Mouse (Mus musculus) ES-Bruce4 (cell line): ENCODE results near the gene Auts2. TPM values are rescaled to one million over a fixed set of nuclear protein-coding genes. Genes with fewer than 3 reads are reported as not detected.

ENCODE experiments used
- H3K27ac ChIP-seq: 2 replicates; pipeline ENCODE4 v1.5.1; 2012; ENCODE audit warnings: low read length, inconsistent platforms; ENCODE audit not compliant: insufficient read depth
- H3K27me3 ChIP-seq: 2 replicates; pipeline ENCODE4 v1.6.1; 2012; ENCODE audit warnings: mild to moderate bottlenecking, low read length, inconsistent platforms; ENCODE audit not compliant: control insufficient read depth, poor library complexity, insufficient read depth, severe bottlenecking
- H3K36me3 ChIP-seq: 2 replicates; pipeline ENCODE4 v1.6.1; 2012; ENCODE audit warnings: inconsistent platforms, mild to moderate bottlenecking, low read length, moderate library complexity; ENCODE audit not compliant: control insufficient read depth, poor library complexity, insufficient read depth, severe bottlenecking
- H3K4me1 ChIP-seq: one replicate; pipeline ENCODE4 v1.8.1; 2011; ENCODE audit warnings: low read length; ENCODE audit not compliant: control insufficient read depth, insufficient read depth
- H3K4me3 ChIP-seq: 2 replicates; pipeline ENCODE4 v1.5.1; 2011; ENCODE audit warnings: low read depth, mild to moderate bottlenecking, low read length
- H3K9ac ChIP-seq: 2 replicates; pipeline ENCODE4 v1.6.1; 2012; ENCODE audit warnings: low read depth, mild to moderate bottlenecking, inconsistent platforms; ENCODE audit not compliant: poor library complexity, severe bottlenecking
- H3K9me3 ChIP-seq: replicated peaks from 2 replicates; pipeline ENCODE4 v1.6.1; 2012; ENCODE audit warnings: mild to moderate bottlenecking, low read length, inconsistent platforms; ENCODE audit not compliant: control insufficient read depth, poor library complexity, insufficient read depth, severe bottlenecking
- CTCF ChIP-seq: IDR thresholded peaks from one replicate; pipeline ENCODE4 v1.8.1; 2011; ENCODE audit warnings: low read depth, low read length
- EP300 ChIP-seq: IDR thresholded peaks from 2 replicates; pipeline ENCODE4 v1.6.1; 2011; ENCODE audit warnings: low read depth, low read length; ENCODE audit not compliant: insufficient read depth
- POLR2A ChIP-seq: IDR thresholded peaks from one replicate; pipeline ENCODE4 v1.8.1; 2011; ENCODE audit warnings: low read length; ENCODE audit not compliant: insufficient read depth
- polyA plus RNA-seq: library from polyadenylated mRNA; stranded (reverse); fragments of >200 nt; gene quantifications from 2 replicates; pipeline ENCODE4 v1.2.4, GENCODE M21; 2011; ENCODE audit warnings: low read depth; ENCODE audit not compliant: missing spikeins, insufficient read depth, insufficient read length

The Auts2 gene
- polyA plus RNA-seq, 1 experiment: 23.4 TPM

DNA sequence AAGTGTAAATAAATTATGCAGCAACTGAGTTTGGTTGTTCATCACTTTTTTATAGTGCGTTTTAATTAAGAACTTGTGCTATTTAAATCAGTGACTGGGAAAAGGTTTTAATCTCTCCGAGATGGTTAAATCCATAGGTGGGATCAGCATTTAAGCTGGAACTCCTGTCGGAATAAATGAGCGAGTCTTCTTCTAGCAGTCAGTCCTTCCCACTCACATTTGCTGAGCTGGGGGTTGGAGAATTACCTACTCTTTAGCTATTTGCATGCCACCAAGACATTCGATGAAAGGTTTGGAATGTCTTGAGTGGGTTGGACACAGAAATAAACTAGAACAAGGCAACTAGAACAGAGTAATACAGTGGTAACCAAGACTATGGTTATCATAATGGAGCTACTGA lies 45.1 kb downstream of the Auts2 start:
- H3K27me3 ChIP-seq: no peaks in the 10 kb centered on the region
- H3K9ac ChIP-seq: no peak overlapping the region
- no peaks in the 10 kb centered on the region; the same call in 1 of the 2 replicates for H3K9me3 ChIP-seq
- TF ChIP-seq POLR2A: no peak
- TF ChIP-seq EP300: no peak
- TF ChIP-seq CTCF: no peak
- no peaks in the 10 kb centered on the region for H3K36me3 ChIP-seq
- peaks cover 4% of the 10 kb centered on the region for H3K4me1 ChIP-seq
- H3K4me3 ChIP-seq: no peak overlapping the region
- H3K27ac ChIP-seq: no peak overlapping the region

DNA sequence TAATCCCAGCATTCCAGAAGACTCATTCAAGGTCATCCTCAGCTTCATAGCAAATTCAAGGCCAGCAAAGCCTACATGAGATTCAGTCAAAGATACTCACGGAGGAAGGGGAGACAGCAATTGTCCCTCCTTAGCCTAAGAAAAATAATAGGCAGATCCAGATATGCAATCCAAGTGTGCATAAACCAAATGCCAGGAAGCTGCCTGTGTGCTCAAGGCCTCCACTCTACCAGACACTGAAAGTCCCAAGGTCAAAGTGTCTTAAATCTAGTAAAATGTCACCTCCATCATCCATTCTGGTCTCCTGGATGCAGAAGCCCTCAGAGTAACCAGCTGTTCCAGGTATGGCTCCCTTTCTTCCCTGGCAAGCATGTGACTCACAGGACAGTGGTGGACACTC lies 50.4 kb downstream of the Auts2 start:
- Histone ChIP-seq H3K4me1 (peaks cover 5% of the 10 kb centered on the region), H3K9me3 (no peaks in the 10 kb centered on the region; the same call in 1 of the 2 replicates), H3K9ac (no peak overlapping the region), H3K27ac (no peak overlapping the region), H3K4me3 (no peak overlapping the region), H3K27me3 (no peaks in the 10 kb centered on the region), H3K36me3 (no peaks in the 10 kb centered on the region)
- TF ChIP-seq CTCF (no peak), EP300 (no peak), POLR2A (no peak)

DNA sequence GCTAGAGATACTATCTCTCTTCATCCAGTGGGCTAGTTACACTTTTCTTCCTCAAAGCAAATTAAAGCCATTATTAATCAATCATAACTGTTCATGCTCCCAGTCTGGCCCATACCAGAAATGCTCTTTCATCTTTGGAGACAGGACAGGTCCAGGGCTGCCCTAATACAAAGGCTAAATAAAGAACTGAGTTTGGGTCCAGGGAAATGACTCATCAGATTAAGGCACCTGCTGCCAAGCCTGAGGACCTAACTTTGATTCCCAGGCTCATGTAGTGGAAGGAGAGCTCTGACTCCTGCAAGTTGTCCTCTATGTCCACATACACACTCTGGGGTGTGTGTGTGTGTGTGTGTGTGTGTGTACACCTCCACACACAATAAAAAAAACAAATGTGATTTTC lies 51.1 kb downstream of the Auts2 start:
- Histone ChIP-seq H3K4me1 (peaks cover 5% of the 10 kb centered on the region), H3K27me3 (no peaks in the 10 kb centered on the region), H3K9me3 (no peaks in the 10 kb centered on the region; the same call in 1 of the 2 replicates), H3K9ac (no peak overlapping the region), H3K36me3 (no peaks in the 10 kb centered on the region), H3K4me3 (no peak overlapping the region), H3K27ac (no peak overlapping the region)
- TF ChIP-seq CTCF: no peak

DNA sequence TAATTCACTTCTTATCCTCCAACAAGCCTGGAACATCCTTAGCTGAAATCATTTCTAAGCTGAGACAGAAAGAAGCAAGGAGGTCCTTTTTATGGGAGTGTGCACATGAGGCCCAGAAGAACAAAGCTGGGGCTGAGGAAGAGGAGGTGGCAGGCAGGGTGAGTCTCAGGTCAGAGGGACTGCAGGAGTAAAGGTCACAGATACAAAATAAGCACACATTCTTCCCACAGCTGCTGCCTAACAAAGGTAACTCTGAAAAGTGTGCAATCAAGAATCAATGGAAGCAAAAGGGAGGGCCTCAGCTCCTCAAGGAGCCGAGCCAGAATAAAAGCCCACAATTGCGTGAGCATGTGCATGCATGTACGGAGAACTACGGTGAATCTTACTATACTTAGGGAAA lies 51.6 kb downstream of the Auts2 start:
- H3K9ac ChIP-seq: no peak overlapping the region
- no peaks in the 10 kb centered on the region for H3K27me3 ChIP-seq
- H3K9me3 ChIP-seq: no peaks in the 10 kb centered on the region
- H3K4me3 ChIP-seq: no peak overlapping the region
- H3K36me3 ChIP-seq: no peaks in the 10 kb centered on the region
- no peak for TF ChIP-seq POLR2A
- TF ChIP-seq EP300: no peak
- no peak for TF ChIP-seq CTCF
- no peak overlapping the region for H3K27ac ChIP-seq
- H3K4me1 ChIP-seq: peaks cover 5% of the 10 kb centered on the region

DNA sequence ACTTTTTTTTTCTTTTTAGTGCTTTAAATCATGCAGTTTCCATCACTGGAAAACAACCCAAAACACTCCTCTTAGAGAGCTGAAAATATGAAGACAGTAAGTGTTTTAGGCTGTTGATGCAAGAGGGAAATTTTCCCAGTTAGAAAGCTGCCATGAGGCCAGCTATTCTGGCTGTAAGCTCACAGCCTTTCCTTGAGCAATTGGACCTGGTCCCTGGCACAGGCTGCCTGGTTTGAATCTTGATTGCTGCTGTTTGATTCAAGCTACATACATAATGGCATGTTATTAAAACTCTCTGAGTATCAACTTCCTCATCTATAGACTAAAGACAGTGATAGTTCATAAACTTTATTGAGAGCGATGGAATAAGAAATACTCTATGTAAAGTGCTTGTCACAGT lies 52.8 kb downstream of the Auts2 start:
- Histone ChIP-seq H3K4me1 (peaks cover 5% of the 10 kb centered on the region), H3K9ac (no peak overlapping the region), H3K9me3 (no peaks in the 10 kb centered on the region), H3K4me3 (no peak overlapping the region), H3K36me3 (no peaks in the 10 kb centered on the region), H3K27me3 (no peaks in the 10 kb centered on the region), H3K27ac (no peak overlapping the region)
- TF ChIP-seq EP300 (no peak), POLR2A (no peak), CTCF (no peak)

DNA sequence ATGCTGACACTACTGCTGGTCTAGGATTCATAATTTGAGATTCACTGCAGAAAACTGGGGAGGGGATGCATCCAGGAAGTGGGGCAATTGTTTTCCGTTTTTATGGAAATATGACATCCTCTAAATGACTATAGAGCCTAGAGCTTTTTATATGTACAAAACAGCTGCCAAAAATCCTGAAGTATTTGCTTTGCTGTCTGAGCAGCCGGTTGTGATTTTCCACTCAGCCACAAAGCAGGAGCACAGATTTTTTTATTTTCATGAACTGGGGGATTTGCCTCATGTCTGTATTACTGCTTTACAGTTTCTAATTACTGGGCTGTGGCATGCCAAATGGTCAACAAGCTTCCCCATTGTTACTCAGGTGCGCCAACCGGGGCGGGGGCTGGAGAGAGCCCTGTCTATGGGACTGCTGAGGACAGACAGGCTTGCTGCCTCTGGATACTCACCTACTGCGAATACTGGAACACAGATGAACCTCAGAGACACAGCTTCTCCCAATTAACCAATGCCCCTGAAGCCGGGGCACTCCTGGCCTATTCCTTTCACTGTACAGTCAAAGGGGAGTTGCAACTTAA lies 53.3 kb downstream of the Auts2 start:
- Histone ChIP-seq H3K36me3 (no peaks in the 10 kb centered on the region), H3K9ac (no peak overlapping the region), H3K27me3 (no peaks in the 10 kb centered on the region), H3K4me3 (no peak overlapping the region), H3K9me3 (no peaks in the 10 kb centered on the region), H3K4me1 (peaks cover 5% of the 10 kb centered on the region), H3K27ac (no peak overlapping the region)
- no peak for TF ChIP-seq CTCF
- TF ChIP-seq POLR2A: no peak
- no peak for TF ChIP-seq EP300
